Mouse (Mus musculus): Measurements from ENCODE around the gene Palm3. TPM values are rescaled to one million over a fixed set of nuclear protein-coding genes. Genes with fewer than 3 reads are reported as not detected.
"Not testable (repeated sequence)": the region's sequence is repeated elsewhere in the genome, so short reads cannot be mapped to it uniquely, and the experiment has no call there.

Palm3 gene
- polyA plus RNA-seq, 1 experiment from 2014 or later = 0.07 TPM

DNA sequence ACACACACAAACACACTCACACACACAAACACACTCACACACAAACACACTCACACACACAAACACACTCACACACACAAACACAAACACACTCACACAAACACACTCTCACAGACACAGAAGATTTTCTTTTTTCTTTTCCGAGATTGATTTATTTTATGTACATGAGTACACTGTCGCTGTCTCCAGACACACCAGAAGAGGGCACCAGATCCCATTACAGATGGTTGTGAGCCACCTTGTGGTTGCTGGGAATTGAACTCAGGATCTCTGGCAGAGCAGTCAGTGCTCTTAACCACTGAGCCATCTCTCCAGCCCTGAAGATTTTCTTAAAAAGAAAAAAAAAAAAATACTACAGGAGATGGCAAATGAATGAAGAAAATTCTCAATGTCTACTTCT lies 38.0 kb upstream of the Palm3 start:
- not testable (repeated sequence) for H3K4me3 ChIP-seq (ENCODE audit: inconsistent target); H3K27ac ChIP-seq
- Histone ChIP-seq H3K79me2 (ENCODE audit: inconsistent target) (peaks cover 15% of the 10 kb centered on the region; the same call in 1 of the 2 replicates), H3K36me3 (ENCODE audit: inconsistent target) (peaks cover 45% of the 10 kb centered on the region)
- WGBS (ENCODE audit: missing documents) = 90% methylated on average over 2 of the region's 2 CpGs

DNA sequence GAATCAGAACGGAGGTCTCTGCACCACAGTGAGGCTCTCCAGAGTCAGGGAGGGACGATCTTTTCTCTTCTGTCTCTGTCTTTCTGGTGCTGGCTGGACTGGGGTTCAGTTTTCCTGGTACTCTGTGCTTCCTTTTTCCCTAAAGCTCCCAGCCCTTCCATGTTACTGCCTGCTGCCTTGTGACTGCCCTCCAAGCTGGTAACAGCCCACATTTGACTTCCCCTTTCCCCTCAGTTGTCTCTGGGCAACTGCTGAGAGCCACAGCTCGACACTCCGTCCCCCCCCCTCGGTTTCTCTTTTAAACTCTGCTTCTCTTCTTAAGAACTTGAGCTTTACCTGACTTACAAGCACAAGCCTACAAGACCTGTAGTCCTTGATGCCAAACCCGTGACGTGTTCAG lies 32.0 kb upstream of the Palm3 start:
- H3K4me3 ChIP-seq (ENCODE audit: inconsistent target) = no peak overlapping the region
- peaks cover 32% of the 10 kb centered on the region for H3K36me3 ChIP-seq (ENCODE audit: inconsistent target)
- H3K27ac ChIP-seq = peak overlapping the region; percentile 62

DNA sequence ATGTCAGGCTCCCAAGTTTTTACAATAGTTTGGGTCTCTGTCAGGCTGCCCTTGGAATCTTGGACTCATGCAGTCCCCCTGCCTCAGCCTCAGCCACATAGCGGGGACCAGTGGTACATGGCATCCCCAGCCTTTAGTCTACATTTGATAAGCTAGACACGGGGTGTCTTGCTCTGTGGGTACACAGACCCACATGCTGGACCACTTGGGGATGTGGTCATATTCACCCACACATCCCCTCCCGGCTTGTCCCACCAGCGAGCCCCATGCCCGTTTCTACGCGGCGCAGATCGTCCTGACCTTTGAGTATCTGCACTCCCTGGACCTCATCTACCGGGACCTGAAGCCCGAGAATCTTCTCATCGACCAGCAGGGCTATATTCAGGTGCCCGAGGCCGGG lies 31.1 kb upstream of the Palm3 start:
- H3K79me2 ChIP-seq (ENCODE audit: inconsistent target) = no peaks in the 10 kb centered on the region
- peaks cover 25% of the 10 kb centered on the region for H3K36me3 ChIP-seq (ENCODE audit: inconsistent target)
- H3K4me3 ChIP-seq (ENCODE audit: inconsistent target) = no peak overlapping the region
- no peak overlapping the region for H3K27ac ChIP-seq
- 93% methylated on average over 14 of the region's 14 CpGs for WGBS (ENCODE audit: missing documents)

More for the DNA sequence above, 32.0 kb upstream of the Palm3 start:
- no peaks in the 10 kb centered on the region for H3K79me2 ChIP-seq (ENCODE audit: inconsistent target)
- WGBS (ENCODE audit: missing documents) = 27% methylated on average over 6 of the region's 7 CpGs

DNA sequence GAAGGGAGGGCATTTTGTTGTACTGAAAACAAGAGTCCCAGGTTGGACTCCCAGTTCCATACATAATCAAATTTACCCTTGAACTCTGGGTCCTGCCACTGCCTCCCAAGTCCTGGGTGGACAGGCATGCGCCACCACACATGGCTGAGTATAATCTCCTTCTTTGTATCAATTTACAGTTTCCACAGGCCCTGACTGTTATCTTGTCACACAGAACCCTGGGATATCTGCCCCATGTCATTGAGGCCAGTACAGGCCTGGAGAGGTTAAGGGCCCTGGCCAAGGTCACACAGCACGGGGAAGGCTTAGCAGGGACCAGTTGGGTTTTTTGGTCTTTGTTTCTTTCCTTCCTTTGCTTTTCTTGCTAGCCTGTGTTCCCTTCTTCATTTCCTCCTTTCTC lies 28.8 kb upstream of the Palm3 start:
- no peaks in the 10 kb centered on the region for H3K79me2 ChIP-seq (ENCODE audit: inconsistent target)
- H3K27ac ChIP-seq = no peak overlapping the region
- peaks cover 8% of the 10 kb centered on the region; the same call in 1 of the 2 replicates for H3K36me3 ChIP-seq (ENCODE audit: inconsistent target)
- H3K4me3 ChIP-seq (ENCODE audit: inconsistent target) = no peak overlapping the region
- WGBS (ENCODE audit: missing documents) = 89% methylated on average over 2 of the region's 2 CpGs

DNA sequence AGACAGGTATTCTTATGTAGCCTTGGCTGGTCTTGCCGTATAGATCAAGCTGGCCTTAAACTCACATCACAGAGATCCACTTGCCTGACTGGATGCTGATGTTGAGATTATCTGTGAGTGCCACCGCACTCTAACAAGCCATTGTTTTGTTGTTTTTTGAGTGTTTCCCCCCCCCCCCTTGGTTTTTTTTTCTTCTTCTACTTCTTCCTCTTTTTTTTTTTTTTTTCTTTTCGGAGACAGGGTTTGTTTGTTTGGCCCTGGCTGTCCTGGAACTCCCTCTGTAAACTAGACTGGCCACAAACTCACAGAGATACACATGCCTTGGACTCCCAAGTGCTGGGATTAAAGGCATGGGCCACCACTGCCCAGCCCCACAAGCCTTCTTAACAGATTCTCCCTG lies 27.2 kb upstream of the Palm3 start:
- Histone ChIP-seq H3K4me3 (ENCODE audit: inconsistent target) (no peak overlapping the region), H3K36me3 (ENCODE audit: inconsistent target) (0 out of 2 replicates have a peak, but pooled peaks cover 8% of the 10 kb centered on the region), H3K27ac (no peak overlapping the region), H3K79me2 (ENCODE audit: inconsistent target) (peaks cover 3% of the 10 kb centered on the region; the same call in 1 of the 2 replicates)
- 10% methylated on average over 2 of the region's 3 CpGs for WGBS (ENCODE audit: missing documents)

DNA sequence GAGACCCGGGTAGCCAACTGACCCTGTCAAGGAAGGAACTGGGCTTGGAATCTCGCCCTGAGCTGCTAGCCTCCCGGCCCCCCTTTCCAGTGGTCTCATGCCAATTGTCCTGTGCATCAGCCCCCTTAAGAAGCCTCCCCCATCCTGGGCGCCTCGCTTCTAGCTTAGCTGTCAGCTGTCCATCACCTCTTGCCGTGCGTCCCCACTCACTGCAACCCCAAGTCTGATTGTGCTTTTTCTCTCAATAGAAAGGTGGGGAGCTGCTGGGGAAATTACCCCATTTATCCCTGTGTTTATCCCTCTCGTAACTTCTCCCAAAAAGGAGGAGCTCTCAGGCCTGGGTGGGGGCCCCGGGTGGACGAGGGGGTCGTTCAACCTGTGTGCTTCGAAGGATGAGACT lies 25.3 kb upstream of the Palm3 start:
- Histone ChIP-seq H3K79me2 (ENCODE audit: inconsistent target) (peaks cover 6% of the 10 kb centered on the region; the same call in 1 of the 2 replicates), H3K4me3 (ENCODE audit: inconsistent target) (peak overlapping the region; percentile 36; the same call in 1 of the 2 replicates), H3K36me3 (ENCODE audit: inconsistent target) (peaks cover 3% of the 10 kb centered on the region; the same call in 1 of the 2 replicates), H3K27ac (no peak overlapping the region)
- 37% methylated on average over 10 of the region's 12 CpGs for WGBS (ENCODE audit: missing documents)

DNA sequence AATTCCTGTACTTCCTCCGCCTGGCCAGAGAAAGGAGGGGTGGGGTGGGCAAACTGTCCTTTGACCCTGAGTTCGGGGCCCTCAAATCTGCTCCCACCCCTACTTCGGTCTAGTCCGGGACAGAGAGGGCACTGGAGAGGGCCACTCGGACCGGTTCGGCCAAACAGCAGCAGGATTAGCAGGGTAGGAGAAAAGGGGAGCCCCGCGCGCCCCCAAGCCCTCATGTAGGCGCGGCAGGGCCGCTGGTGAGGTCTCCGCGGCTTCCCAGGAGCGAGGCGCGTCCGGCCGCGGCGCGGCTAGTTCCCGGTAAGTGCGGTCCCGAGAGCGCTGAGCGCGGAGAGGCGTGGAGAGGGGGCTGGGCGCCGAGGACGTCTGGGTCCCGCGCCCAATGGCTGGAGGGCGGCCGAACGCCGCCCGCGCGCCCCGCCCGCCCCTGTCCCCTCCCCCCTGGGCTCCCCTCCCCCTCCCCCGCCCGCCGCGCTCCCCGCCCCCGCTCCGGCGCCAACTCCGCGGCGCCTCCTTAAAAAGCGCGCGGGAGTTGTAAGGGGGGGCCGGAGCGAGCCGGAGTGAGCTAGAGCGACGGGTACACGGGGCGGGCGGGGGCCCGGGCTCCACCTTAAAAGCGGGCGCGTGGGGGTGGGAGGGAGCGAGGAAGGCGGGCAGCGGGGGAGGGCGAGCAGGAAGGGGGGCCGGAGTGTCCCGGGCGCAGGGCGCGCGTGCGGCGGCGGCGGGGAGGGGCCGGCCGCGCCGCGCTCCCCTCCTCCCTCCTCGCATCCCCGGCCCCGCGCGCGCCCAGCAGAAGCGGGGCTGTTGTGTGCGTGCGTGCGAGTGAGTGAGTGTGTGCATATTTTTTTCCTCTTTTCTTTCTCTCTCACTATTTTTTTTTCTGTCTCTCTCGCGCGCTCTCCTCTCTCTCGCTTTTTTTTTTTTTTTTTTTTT lies 24.4 kb upstream of the Palm3 start:
- H3K36me3 ChIP-seq (ENCODE audit: inconsistent target) = no peaks in the 10 kb centered on the region; the same call in 1 of the 2 replicates
- under 1% methylated on average over 47 of the region's 103 CpGs for WGBS (ENCODE audit: missing documents)
- peak overlapping the region; percentile 57 for H3K27ac ChIP-seq

DNA sequence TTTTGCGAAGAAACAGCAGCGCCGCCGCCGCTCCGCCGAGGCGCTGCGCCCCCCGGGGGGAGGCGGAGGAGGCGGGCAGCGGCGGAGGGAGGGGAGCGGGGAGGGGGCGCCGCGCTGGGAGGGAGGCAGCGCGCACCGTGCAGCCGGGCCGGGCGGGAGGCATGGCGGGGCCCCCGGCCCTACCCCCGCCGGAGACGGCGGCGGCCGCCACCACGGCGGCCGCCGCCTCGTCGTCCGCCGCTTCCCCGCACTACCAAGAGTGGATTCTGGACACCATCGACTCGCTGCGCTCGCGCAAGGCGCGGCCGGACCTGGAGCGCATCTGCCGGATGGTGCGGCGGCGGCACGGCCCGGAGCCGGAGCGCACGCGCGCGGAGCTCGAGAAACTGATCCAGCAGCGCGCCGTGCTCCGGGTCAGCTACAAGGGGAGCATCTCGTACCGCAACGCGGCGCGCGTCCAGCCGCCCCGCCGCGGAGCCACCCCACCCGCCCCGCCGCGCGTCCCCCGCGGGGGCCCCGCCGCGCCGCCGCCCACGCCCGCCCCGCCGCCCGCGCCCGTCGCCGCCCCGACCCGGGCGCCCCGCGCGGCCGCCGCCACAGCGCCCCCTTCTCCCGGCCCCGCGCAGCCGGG lies 23.6 kb upstream of the Palm3 start, which contains the start of gene Samd1:
TSS of gene Samd1 (plus strand) at position 162 of the 631 bp plus-strand sequence.
- Histone ChIP-seq H3K4me3 (ENCODE audit: inconsistent target) (peak within 1 kb of the TSS; percentile 36), H3K79me2 (ENCODE audit: inconsistent target) (peaks cover 7% of the 10 kb centered on the region; the same call in 1 of the 2 replicates), H3K27ac (peak within 1 kb of the TSS; percentile 57), H3K36me3 (ENCODE audit: inconsistent target) (no peaks in the 10 kb centered on the region; the same call in 1 of the 2 replicates)
- WGBS (ENCODE audit: missing documents) = under 1% methylated on average over 50 of the region's 112 CpGs

More for the DNA sequence above, 24.4 kb upstream of the Palm3 start:
- Histone ChIP-seq H3K4me3 (ENCODE audit: inconsistent target) (peak overlapping the region; percentile 36), H3K79me2 (ENCODE audit: inconsistent target) (peaks cover 6% of the 10 kb centered on the region; the same call in 1 of the 2 replicates)

DNA sequence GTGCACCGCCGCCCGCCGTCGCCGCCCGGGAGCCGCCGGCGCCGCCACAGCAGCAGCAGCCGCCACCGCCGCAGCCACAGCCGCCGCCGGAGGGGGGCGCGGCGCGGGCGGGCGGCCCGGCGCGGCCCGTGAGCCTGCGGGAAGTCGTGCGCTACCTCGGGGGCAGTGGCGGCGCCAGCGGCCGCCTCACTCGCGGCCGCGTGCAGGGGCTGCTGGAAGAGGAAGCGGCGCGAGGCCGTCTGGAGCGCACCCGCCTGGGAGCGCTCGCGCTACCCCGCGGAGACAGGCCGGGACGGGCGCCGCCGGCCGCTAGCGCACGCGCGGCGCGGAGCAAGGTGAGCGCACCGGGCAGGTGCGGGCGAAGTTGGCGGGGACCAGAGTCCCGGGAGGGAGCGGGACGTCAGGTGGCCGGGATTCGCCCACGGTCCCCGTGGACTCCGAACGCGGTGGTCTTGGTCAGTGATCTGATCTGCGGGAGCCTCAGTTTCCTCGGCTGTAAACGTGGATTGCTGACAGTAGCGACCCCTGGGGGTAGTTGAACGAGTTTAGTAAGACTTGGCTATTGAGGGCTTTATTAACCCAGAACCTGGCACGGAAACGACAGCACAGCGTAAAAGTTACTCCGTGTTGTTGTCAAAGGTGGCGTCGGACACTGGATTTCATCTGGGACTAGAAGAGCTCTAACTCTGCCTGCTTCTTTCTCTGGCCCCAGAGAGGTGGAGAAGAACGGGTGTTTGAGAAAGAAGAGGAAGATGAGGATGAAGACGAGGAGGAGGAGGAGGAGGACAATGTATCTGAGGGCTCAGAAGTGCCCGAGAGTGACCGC lies 22.8 kb upstream of the Palm3 start:
- Histone ChIP-seq H3K36me3 (ENCODE audit: inconsistent target) (no peaks in the 10 kb centered on the region; the same call in 1 of the 2 replicates), H3K79me2 (ENCODE audit: inconsistent target) (peaks cover 16% of the 10 kb centered on the region; the same call in 1 of the 2 replicates), H3K4me3 (ENCODE audit: inconsistent target) (peak overlapping the region; percentile 30), H3K27ac (no peak overlapping the region)
- 7% methylated on average over 38 of the region's 92 CpGs for WGBS (ENCODE audit: missing documents)

DNA sequence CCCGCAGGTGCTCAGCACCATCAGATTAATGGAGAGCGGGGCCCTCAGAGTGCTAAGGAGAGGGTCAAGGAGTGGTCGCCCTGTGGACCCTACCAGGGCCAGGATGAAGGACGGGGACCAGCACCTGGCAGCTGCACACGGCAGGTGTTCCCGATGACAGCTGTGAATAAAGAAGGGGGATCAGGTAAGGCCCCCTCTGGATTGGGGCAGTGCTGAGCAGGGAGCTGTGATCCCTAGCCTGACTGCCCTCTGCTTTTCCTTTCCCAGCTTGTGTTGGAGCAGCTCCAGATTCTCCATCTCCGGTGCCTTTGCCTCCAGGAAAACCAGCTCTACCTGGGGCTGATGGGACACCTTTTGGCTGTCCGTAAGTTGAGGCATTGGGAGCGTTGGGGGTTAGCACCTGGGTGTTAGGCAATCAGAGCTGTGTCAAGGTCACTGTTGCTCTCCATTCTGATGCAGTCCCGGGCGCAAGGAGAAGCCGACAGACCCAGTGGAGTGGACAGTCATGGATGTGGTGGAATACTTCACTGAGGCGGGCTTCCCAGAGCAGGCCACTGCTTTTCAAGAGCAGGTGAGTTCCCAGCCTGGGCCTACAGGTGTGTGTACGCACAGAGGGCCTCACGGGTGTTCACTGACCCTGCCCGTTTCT lies 22.1 kb upstream of the Palm3 start:
- Histone ChIP-seq H3K36me3 (ENCODE audit: inconsistent target) (no peaks in the 10 kb centered on the region; the same call in 1 of the 2 replicates), H3K79me2 (ENCODE audit: inconsistent target) (peaks cover 23% of the 10 kb centered on the region; the same call in 1 of the 2 replicates), H3K4me3 (ENCODE audit: inconsistent target) (peak overlapping the region; percentile 30; the same call in 1 of the 2 replicates), H3K27ac (no peak overlapping the region)
- 91% methylated on average over 16 of the region's 16 CpGs for WGBS (ENCODE audit: missing documents)

DNA sequence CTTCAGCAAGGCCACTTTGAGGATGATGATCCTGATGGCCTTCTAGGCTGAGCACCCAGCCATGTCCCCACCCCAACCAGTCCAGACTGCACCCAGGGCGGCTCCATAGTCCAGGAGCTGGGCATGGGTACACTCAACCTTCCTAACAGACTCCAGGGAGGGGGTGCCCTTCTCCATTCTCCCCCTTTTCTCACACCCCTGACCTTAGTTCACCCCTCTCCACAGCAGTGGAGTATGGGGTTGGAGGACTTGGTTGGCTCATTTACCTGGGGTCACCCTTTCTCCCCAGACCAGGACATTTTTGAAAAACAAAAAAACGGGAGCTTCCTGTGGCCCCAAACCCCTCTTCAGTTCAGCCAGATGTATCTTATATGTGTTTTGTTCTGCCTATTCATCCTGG lies 21.4 kb upstream of the Palm3 start:
- Histone ChIP-seq H3K79me2 (ENCODE audit: inconsistent target) (peaks cover 24% of the 10 kb centered on the region; the same call in 1 of the 2 replicates), H3K27ac (no peak overlapping the region), H3K4me3 (ENCODE audit: inconsistent target) (no peak overlapping the region), H3K36me3 (ENCODE audit: inconsistent target) (no peaks in the 10 kb centered on the region; the same call in 1 of the 2 replicates)
- WGBS (ENCODE audit: missing documents) = 100% methylated on average over 2 of the region's 2 CpGs

DNA sequence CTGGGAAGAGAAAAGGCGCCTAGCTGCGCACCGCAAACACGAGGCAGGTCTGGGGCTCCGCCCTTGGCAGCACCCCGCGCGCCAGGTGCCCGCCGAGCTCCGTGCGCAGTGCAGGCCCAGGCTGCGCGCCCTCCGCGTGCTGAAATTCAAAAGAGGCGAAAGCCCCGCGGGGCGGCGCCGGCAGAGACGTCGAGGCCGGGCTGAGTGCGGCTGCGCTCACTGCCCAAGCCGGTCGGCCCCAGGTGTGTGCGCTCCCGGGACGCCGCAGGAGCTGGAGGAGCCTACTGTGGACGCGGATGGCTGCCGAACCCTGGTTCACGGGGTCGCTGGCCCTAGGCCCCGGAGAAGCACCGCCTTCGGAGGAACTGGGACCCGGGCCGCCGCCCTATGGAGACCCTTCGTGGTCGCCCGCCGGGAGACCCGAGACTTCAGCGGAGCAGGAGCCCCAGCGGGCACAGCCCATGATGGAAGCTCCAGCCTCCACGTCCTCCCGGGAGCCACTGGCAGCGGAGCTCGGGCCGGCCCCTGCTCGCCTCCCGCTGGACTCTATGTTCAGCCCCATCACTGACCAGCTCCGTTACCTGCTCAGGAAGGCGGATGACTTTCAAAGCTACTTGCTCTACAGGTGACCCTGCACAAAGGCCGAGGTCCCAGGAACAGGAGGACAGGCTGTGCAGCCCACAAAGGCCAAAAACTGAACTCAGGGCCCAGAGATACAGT lies 19.8 kb upstream of the Palm3 start, which contains the start of gene 1700067K01Rik:
TSS of gene 1700067K01Rik (plus strand) at position 222 of the 720 bp plus-strand sequence.
- no peak within 1 kb of the TSS for H3K4me3 ChIP-seq (ENCODE audit: inconsistent target)

More for the DNA sequence above, 19.8 kb upstream of the Palm3 start, which contains the start of gene 1700067K01Rik:
- H3K79me2 ChIP-seq (ENCODE audit: inconsistent target) = peaks cover 24% of the 10 kb centered on the region; the same call in 1 of the 2 replicates
- no peaks in the 10 kb centered on the region; the same call in 1 of the 2 replicates for H3K36me3 ChIP-seq (ENCODE audit: inconsistent target)
- WGBS (ENCODE audit: missing documents) = 93% methylated on average over 53 of the region's 61 CpGs
- no peak within 1 kb of the TSS for H3K27ac ChIP-seq
